Mouse (Mus musculus): ENCODE measurements around the gene Aox4. TPM values are rescaled to one million over a fixed set of nuclear protein-coding genes. Genes with fewer than 3 reads are reported as not detected.

Gene Aox4
- polyA plus RNA-seq (2017; shearing (Covaris generic)), result 0.10 TPM

GRCm38 (mm10) chr1:58210203-58210602 is at the start of gene Aox4:
Gene Aox4 (plus strand): TSS chr1:58210397.

DNA sequence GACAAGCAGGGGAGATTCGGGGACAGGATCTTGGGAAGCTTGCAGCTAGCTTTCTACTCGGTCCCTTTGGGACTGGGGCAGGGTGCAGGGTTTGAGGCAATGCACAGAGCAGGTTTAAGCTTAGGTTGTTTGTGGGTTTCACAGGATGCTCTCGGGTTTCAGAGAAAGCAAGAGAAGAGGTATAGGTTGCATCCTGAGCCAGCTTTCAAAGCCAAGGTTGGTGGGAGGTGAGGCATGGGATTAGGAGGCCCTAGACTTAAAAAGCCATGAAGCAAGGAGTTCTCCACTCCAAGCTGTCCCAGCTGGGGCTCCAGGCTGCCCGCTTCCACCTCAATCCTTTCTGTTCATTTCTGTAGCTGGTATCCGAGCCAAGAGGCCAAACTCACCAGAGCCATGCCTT is 67.8 kb downstream of the Aox4 start, which contains the start of gene Aox2:
Gene Aox2 (plus strand): TSS at position 301 of the 400 bp plus-strand sequence.

Other genes starting within 250 kb of the Aox4 start
- 0.99 TPM for gene Sgo2a, start 214.4 kb upstream of the Aox4 start, polyA plus RNA-seq (2017; shearing (Covaris generic))
- 38.9 TPM for gene Kctd18, start 191.4 kb upstream of the Aox4 start, polyA plus RNA-seq (2017; shearing (Covaris generic))
- 0.08 TPM for gene Aox1, start 180.5 kb upstream of the Aox4 start, polyA plus RNA-seq (2017; shearing (Covaris generic))
- gene Aox3, start 97.3 kb upstream of the Aox4 start, polyA plus RNA-seq (2017; shearing (Covaris generic)), result not detected
- 0.07 TPM for gene Aox2, start 67.9 kb downstream of the Aox4 start, polyA plus RNA-seq (2017; shearing (Covaris generic))
- gene Bzw1, start 182.5 kb downstream of the Aox4 start, polyA plus RNA-seq (2017; shearing (Covaris generic)), result 330 TPM
- gene Clk1, start 213.7 kb downstream of the Aox4 start, polyA plus RNA-seq (2017; shearing (Covaris generic)), result 391 TPM
- 27.2 TPM for gene Nif3l1, start 234.8 kb downstream of the Aox4 start, polyA plus RNA-seq (2017; shearing (Covaris generic))
- gene Ppil3, start 235.1 kb downstream of the Aox4 start, polyA plus RNA-seq (2017; shearing (Covaris generic)), result 61.3 TPM

All from CD4-positive, CD25-positive, alpha-beta regulatory T cell (primary cell).